Mouse (Mus musculus): ENCODE data around the gene Farp1. TPM values are rescaled to one million over a fixed set of nuclear protein-coding genes. Genes with fewer than 3 reads are reported as not detected.

Farp1 gene
- polyA plus RNA-seq, 1 experiment = 29.2 TPM

- Histone ChIP-seq H3K9me3 (replicated peaks; ENCODE audit: control insufficient read depth, insufficient read depth, low read length, poor library complexity, severe bottlenecking) (no peaks in the 10 kb centered on the region), H3K27me3 (ENCODE audit: control insufficient read depth, insufficient read depth, low read length, poor library complexity, severe bottlenecking) (no peaks in the 10 kb centered on the region), H3K27ac (ENCODE audit: insufficient read depth, low read length) (no peak overlapping the region), H3K4me3 (ENCODE audit: low read depth, low read length) (no peak overlapping the region), H3K9ac (ENCODE audit: low read depth, poor library complexity, severe bottlenecking) (no peak overlapping the region), H3K4me1 (ENCODE audit: control insufficient read depth, insufficient read depth, low read length) (peaks cover 8% of the 10 kb centered on the region), H3K36me3 (ENCODE audit: control insufficient read depth, insufficient read depth, low read length, poor library complexity, severe bottlenecking) (no peaks in the 10 kb centered on the region)
- TF ChIP-seq POLR2A (IDR thresholded peaks at IDR 0.05; ENCODE audit: insufficient read depth, low read length) = no peak
- no peak for TF ChIP-seq CTCF (IDR thresholded peaks at IDR 0.05; ENCODE audit: low read depth, low read length)
- no peak for TF ChIP-seq EP300 (IDR thresholded peaks at IDR 0.05; ENCODE audit: insufficient read depth, low read depth, low read length)
These were observed 281.8 kb downstream of the Farp1 start for GRCm38 (mm10) chr14:121316631-121317311.

GRCm38 (mm10) chr14:121317312-121317671 is 282.3 kb downstream of the Farp1 start:
- H3K27ac ChIP-seq (ENCODE audit: insufficient read depth, low read length) = no peak overlapping the region
- H3K27me3 ChIP-seq (ENCODE audit: control insufficient read depth, insufficient read depth, low read length, poor library complexity, severe bottlenecking) = no peaks in the 10 kb centered on the region
- no peaks in the 10 kb centered on the region for H3K9me3 ChIP-seq (replicated peaks; ENCODE audit: control insufficient read depth, insufficient read depth, low read length, poor library complexity, severe bottlenecking)
- no peak overlapping the region for H3K9ac ChIP-seq (ENCODE audit: low read depth, poor library complexity, severe bottlenecking)
- no peaks in the 10 kb centered on the region for H3K36me3 ChIP-seq (ENCODE audit: control insufficient read depth, insufficient read depth, low read length, poor library complexity, severe bottlenecking)
- peaks cover 8% of the 10 kb centered on the region for H3K4me1 ChIP-seq (ENCODE audit: control insufficient read depth, insufficient read depth, low read length)
- no peak for TF ChIP-seq POLR2A (IDR thresholded peaks at IDR 0.05; ENCODE audit: insufficient read depth, low read length)
- TF ChIP-seq CTCF (IDR thresholded peaks at IDR 0.05; ENCODE audit: low read depth, low read length) = no peak
- TF ChIP-seq EP300 (IDR thresholded peaks at IDR 0.05; ENCODE audit: insufficient read depth, low read depth, low read length) = no peak
- H3K4me3 ChIP-seq (ENCODE audit: low read depth, low read length) = no peak overlapping the region

DNA sequence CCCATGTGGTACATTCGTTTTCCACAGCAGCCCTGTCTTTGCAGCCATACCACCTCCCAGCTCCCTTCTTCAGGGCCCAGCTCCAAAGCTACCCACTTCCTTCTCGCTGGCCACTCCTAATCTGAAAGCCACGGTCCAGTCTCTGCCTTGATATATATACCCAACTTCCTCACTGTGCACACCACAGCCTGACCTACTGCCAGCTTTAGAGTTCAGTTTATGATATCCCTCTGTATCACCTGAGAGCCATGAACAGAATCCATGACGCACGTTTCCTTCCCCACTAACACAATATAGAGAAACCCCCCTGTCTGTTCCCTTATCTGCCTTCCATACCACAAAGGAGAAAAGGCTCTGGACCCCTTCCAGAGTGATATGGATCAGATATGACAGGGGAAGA is 283.4 kb downstream of the Farp1 start:
- no peak overlapping the region for H3K9ac ChIP-seq (ENCODE audit: low read depth, poor library complexity, severe bottlenecking)
- no peak for TF ChIP-seq CTCF (IDR thresholded peaks at IDR 0.05; ENCODE audit: low read depth, low read length)
- no peak for TF ChIP-seq POLR2A (IDR thresholded peaks at IDR 0.05; ENCODE audit: insufficient read depth, low read length)
- TF ChIP-seq EP300 (IDR thresholded peaks at IDR 0.05; ENCODE audit: insufficient read depth, low read depth, low read length) = no peak
- H3K4me1 ChIP-seq (ENCODE audit: control insufficient read depth, insufficient read depth, low read length) = peaks cover 10% of the 10 kb centered on the region

DNA sequence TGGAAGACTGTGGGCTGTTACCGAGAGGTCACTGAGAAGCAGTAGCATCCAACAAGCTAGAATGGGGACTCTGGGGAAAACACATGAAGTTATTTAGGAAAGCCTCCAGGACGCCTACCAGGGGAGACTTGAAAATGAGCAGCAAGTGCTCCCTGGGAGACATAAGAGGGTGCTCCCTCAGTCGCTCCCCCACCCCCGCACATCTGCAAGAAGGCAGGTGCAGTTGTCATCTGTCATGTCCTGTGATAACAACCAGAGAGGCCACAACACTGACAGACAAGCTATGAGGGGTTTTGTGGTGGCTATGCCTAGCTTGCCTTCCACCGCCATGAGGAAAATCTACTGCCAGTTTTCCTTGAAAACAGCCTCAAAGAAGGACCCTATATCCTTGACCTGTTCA is 287.1 kb downstream of the Farp1 start:
- Histone ChIP-seq H3K9ac (ENCODE audit: low read depth, poor library complexity, severe bottlenecking) (no peak overlapping the region), H3K4me1 (ENCODE audit: control insufficient read depth, insufficient read depth, low read length) (peaks cover 5% of the 10 kb centered on the region), H3K4me3 (ENCODE audit: low read depth, low read length) (no peak overlapping the region), H3K27ac (ENCODE audit: insufficient read depth, low read length) (no peak overlapping the region), H3K9me3 (replicated peaks; ENCODE audit: control insufficient read depth, insufficient read depth, low read length, poor library complexity, severe bottlenecking) (no peaks in the 10 kb centered on the region), H3K27me3 (ENCODE audit: control insufficient read depth, insufficient read depth, low read length, poor library complexity, severe bottlenecking) (no peaks in the 10 kb centered on the region), H3K36me3 (ENCODE audit: control insufficient read depth, insufficient read depth, low read length, poor library complexity, severe bottlenecking) (no peaks in the 10 kb centered on the region)
- no peak for TF ChIP-seq CTCF (IDR thresholded peaks at IDR 0.05; ENCODE audit: low read depth, low read length)
- TF ChIP-seq POLR2A (IDR thresholded peaks at IDR 0.05; ENCODE audit: insufficient read depth, low read length) = no peak
- no peak for TF ChIP-seq EP300 (IDR thresholded peaks at IDR 0.05; ENCODE audit: insufficient read depth, low read depth, low read length)

More for the DNA sequence above, 283.4 kb downstream of the Farp1 start:
- Histone ChIP-seq H3K27ac (ENCODE audit: insufficient read depth, low read length) (no peak overlapping the region), H3K27me3 (ENCODE audit: control insufficient read depth, insufficient read depth, low read length, poor library complexity, severe bottlenecking) (no peaks in the 10 kb centered on the region), H3K9me3 (replicated peaks; ENCODE audit: control insufficient read depth, insufficient read depth, low read length, poor library complexity, severe bottlenecking) (no peaks in the 10 kb centered on the region), H3K4me3 (ENCODE audit: low read depth, low read length) (no peak overlapping the region), H3K36me3 (ENCODE audit: control insufficient read depth, insufficient read depth, low read length, poor library complexity, severe bottlenecking) (no peaks in the 10 kb centered on the region)

- TF ChIP-seq POLR2A (IDR thresholded peaks at IDR 0.05; ENCODE audit: insufficient read depth, low read length) = no peak
- no peak for TF ChIP-seq CTCF (IDR thresholded peaks at IDR 0.05; ENCODE audit: low read depth, low read length)
- no peak for TF ChIP-seq EP300 (IDR thresholded peaks at IDR 0.05; ENCODE audit: insufficient read depth, low read depth, low read length)
- Histone ChIP-seq H3K4me3 (ENCODE audit: low read depth, low read length) (no peak overlapping the region), H3K9ac (ENCODE audit: low read depth, poor library complexity, severe bottlenecking) (no peak overlapping the region), H3K36me3 (ENCODE audit: control insufficient read depth, insufficient read depth, low read length, poor library complexity, severe bottlenecking) (no peaks in the 10 kb centered on the region), H3K4me1 (ENCODE audit: control insufficient read depth, insufficient read depth, low read length) (peaks cover 2% of the 10 kb centered on the region), H3K27me3 (ENCODE audit: control insufficient read depth, insufficient read depth, low read length, poor library complexity, severe bottlenecking) (no peaks in the 10 kb centered on the region), H3K27ac (ENCODE audit: insufficient read depth, low read length) (no peak overlapping the region), H3K9me3 (replicated peaks; ENCODE audit: control insufficient read depth, insufficient read depth, low read length, poor library complexity, severe bottlenecking) (no peaks in the 10 kb centered on the region)
These were observed 287.6 kb downstream of the Farp1 start for GRCm38 (mm10) chr14:121322641-121323040.

GRCm38 (mm10) chr14:121324521-121325330 is 289.7 kb downstream of the Farp1 start:
- no peak overlapping the region for H3K27ac ChIP-seq (ENCODE audit: insufficient read depth, low read length)
- H3K36me3 ChIP-seq (ENCODE audit: control insufficient read depth, insufficient read depth, low read length, poor library complexity, severe bottlenecking) = no peaks in the 10 kb centered on the region
- peaks cover 2% of the 10 kb centered on the region for H3K4me1 ChIP-seq (ENCODE audit: control insufficient read depth, insufficient read depth, low read length)
- H3K27me3 ChIP-seq (ENCODE audit: control insufficient read depth, insufficient read depth, low read length, poor library complexity, severe bottlenecking) = no peaks in the 10 kb centered on the region
- no peaks in the 10 kb centered on the region for H3K9me3 ChIP-seq (replicated peaks; ENCODE audit: control insufficient read depth, insufficient read depth, low read length, poor library complexity, severe bottlenecking)
- TF ChIP-seq POLR2A (IDR thresholded peaks at IDR 0.05; ENCODE audit: insufficient read depth, low read length) (no peak), CTCF (IDR thresholded peaks at IDR 0.05; ENCODE audit: low read depth, low read length) (no peak), EP300 (IDR thresholded peaks at IDR 0.05; ENCODE audit: insufficient read depth, low read depth, low read length) (no peak)
- H3K4me3 ChIP-seq (ENCODE audit: low read depth, low read length) = no peak overlapping the region
- no peak overlapping the region for H3K9ac ChIP-seq (ENCODE audit: low read depth, poor library complexity, severe bottlenecking)
